Mouse (Mus musculus) bone marrow macrophage, adult 2 months (primary cell): ENCODE measurements around the gene Kif1bp. TPM values are rescaled to one million over a fixed set of nuclear protein-coding genes. Genes with fewer than 3 reads are reported as not detected.

Source experiments
- H3K27ac ChIP-seq: 2 replicates; pipeline ENCODE4 v1.5.1; 2012; ENCODE audit warnings: low read depth, low read length; ENCODE audit not compliant: insufficient read depth
- H3K4me1 ChIP-seq: 2 replicates; pipeline ENCODE4 v1.6.1; 2012; ENCODE audit warnings: low read length; ENCODE audit not compliant: control insufficient read depth, insufficient read depth
- H3K4me3 ChIP-seq: 2 replicates; pipeline ENCODE4 v1.5.1; 2012; ENCODE audit warnings: mild to moderate bottlenecking, low read length, moderate library complexity; ENCODE audit not compliant: insufficient read depth
- CTCF ChIP-seq: IDR thresholded peaks from 2 replicates; pipeline ENCODE4 v1.5.1; 2012; ENCODE audit warnings: low read depth, mild to moderate bottlenecking, low read length, moderate library complexity
- POLR2A ChIP-seq: IDR thresholded peaks from 2 replicates; pipeline ENCODE4 v1.6.1; 2012; ENCODE audit warnings: mild to moderate bottlenecking, low read depth, low read length, borderline replicate concordance
- polyA plus RNA-seq: library from polyadenylated mRNA; stranded (reverse); fragments of >200 nt; gene quantifications from 2 replicates; pipeline ENCODE4 v1.2.4, GENCODE M21; 2012; ENCODE audit not compliant: missing spikeins, insufficient read depth, insufficient read length

The Kif1bp gene
- polyA plus RNA-seq, 1 experiment: 40.0 TPM

DNA sequence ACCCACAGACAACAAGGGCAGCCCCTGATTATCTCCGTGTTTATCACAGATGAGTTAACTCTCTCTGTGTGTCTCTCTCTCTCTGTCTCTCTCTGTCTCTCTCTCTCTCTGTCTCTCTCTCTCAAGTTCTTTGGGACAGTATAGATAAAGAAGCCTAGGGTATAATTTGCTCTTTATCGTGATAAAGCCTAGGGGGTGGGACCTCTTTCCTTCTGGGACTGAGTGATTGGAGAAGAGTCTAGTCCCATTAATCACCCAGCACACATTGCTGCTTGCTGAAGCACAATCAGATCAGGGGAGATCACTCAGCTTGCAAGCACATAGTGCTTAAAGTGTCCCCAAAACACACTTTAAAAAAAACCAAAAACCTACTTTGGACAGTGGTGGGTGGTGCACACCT, 57.3 kb downstream of the Kif1bp start:
- Histone ChIP-seq H3K4me1 (no peaks in the 10 kb centered on the region), H3K27ac (no peak overlapping the region), H3K4me3 (no peak overlapping the region)
- TF ChIP-seq POLR2A (no peak), CTCF (no peak)

DNA sequence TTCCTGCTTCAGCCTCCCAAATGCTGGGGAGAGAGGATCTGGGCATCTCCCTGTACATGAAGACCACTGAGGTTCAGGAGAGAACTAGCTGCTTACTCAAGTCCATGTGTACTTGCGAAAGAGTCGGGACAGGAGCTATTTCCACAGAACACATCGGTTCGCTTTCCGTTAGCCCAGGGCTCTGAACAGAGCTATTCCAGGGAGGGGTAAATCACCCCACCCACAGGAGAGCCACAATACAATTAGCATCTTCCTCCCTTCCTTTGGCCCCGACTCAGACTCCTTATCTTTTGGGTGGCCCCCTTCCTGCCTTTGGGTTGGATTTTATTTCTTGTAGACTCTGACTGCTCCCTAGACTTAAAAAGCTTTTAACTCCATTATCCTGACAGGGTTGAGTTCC, 60.7 kb downstream of the Kif1bp start:
- no peak overlapping the region for H3K27ac ChIP-seq
- H3K4me3 ChIP-seq: no peak overlapping the region
- no peak for TF ChIP-seq POLR2A
- TF ChIP-seq CTCF: no peak
- no peaks in the 10 kb centered on the region for H3K4me1 ChIP-seq

DNA sequence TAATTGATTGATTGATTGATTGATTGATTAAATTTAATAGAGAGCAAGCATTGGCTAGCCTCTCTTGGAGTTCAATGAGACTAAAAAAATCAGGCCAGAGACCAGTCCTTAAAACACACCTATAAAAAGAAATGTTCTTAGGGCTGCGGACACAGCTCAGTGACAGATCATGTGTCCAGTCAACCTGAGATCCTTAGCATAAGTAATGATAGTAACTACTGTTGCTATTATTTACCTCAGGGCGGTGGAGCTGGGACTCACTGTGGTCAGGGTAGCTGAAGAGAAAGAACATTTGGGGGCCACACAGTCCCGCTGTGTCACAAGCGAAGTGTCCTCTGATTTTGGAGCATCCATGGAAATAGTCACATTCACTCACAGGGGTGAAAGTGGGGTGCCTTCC, 65.4 kb downstream of the Kif1bp start:
- H3K4me1 ChIP-seq: peaks cover 21% of the 10 kb centered on the region
- TF ChIP-seq CTCF (no peak), POLR2A (no peak)
- no peak overlapping the region for H3K4me3 ChIP-seq
- no peak overlapping the region for H3K27ac ChIP-seq

DNA sequence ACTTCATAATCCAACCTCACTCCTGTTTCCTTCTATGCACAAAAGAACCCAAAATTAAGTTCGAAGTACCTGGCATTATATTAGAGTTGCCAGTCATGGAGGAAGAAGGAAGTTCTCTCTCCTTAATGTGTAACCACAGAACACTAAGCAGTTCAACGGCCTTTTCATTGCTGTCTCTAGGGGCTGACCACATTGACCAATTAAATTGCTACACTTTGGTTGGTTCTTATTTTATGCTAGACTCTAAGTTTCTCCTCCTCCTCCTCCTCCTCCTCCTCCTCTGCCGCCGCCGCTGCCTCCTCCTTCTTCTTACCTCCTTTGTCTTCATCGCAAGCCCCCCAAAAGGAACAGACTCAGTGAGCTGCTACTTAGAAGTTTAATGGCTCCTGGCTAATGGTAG, 66.7 kb downstream of the Kif1bp start:
- Histone ChIP-seq H3K4me1 (peaks cover 21% of the 10 kb centered on the region), H3K4me3 (no peak overlapping the region), H3K27ac (no peak overlapping the region)
- TF ChIP-seq POLR2A (no peak), CTCF (no peak)

DNA sequence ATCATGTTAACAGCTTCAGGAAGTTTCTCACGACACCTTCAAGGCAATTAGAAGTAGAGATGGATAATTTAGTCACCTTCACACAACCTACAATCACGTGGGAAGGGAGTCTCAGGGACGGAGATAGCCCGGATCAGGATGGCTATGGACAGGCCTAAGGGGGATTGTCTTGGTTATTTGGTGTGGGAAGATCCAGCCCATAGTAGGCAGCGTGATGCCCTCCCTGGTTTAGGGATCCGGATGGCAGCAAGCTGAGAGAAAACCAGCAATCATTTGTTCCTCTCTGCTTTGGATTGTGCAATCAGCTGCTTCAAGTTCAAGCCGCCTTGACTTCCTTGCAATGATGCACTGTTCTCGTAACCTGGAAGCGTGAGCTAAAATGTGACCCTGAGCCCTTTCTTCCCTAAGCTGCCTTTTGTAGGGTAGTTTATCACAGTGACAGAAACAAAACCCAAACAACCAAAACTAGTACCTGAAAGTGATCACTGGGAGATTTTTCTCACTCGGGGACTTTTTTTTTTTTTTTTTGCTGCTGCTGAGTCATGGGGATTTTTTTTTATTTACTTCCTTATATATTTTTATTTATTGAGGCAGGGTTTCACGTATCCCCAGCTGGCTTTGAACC, 69.1 kb downstream of the Kif1bp start:
- H3K27ac ChIP-seq: peak overlapping the region; percentile 84
- H3K4me1 ChIP-seq: peaks cover 29% of the 10 kb centered on the region
- TF ChIP-seq POLR2A (no peak), CTCF (no peak)
- H3K4me3 ChIP-seq: peak overlapping the region; percentile 70

DNA sequence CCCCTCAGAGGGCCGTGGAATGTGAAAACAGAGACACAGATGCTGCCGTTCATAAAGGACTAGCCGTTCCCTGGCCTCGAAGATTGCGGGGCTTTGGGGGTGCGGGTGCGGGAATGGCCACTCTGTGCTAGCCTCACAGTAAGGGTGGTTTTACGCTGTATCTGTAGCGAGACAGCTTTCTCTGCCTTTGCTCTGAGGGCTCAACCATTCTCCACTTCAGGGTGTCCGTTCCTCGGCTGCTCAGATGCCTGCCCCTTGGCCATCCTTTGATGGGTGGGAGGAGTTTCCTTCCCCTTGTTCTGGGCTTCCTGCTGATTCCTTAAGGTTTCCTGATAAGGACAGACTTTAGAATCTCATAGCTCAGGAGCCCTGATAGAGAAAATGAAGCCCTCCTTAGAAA, 69.8 kb downstream of the Kif1bp start:
- TF ChIP-seq POLR2A (no peak), CTCF (no peak)
- Histone ChIP-seq H3K4me1 (peaks cover 32% of the 10 kb centered on the region), H3K4me3 (peak overlapping the region; percentile 70), H3K27ac (peak overlapping the region; percentile 84)

DNA sequence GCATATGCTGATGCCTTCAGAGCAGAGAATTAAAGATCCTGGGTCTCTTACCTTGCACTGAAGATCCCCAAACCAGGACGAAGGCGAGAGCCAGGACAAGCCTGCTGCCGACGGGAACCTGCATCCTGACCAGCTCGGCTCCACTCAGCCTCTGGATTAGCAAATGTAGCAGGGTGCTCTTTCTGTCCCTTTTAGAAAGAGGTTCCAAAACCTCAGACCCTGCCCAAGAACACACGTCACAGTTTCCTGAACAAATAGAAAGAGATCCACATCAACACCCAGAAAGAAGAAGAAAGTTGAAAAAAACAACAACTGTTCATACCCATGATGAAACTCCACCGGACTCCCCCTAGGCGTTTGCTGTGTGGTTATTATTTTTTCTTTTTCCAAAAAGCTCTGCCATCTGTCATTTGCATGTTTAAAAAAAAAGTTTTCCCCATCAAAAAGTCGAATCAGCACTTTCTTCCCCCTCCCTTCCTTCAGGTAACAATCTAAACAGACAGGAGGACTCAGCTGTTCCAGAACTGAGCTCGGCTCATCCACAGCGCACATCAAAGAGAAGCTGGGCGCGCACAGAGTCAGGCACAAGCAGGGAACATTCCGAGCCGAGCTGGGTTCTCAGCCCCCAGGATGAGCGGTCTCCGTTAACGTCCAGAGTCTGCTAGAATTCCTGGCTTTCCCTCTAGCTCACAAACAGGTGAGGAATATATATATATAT, 70.5 kb downstream of the Kif1bp start:
- Histone ChIP-seq H3K4me1 (peaks cover 39% of the 10 kb centered on the region), H3K4me3 (peak overlapping the region; percentile 70), H3K27ac (peak overlapping the region; percentile 84)
- TF ChIP-seq CTCF: no peak
- TF ChIP-seq POLR2A: no peak

DNA sequence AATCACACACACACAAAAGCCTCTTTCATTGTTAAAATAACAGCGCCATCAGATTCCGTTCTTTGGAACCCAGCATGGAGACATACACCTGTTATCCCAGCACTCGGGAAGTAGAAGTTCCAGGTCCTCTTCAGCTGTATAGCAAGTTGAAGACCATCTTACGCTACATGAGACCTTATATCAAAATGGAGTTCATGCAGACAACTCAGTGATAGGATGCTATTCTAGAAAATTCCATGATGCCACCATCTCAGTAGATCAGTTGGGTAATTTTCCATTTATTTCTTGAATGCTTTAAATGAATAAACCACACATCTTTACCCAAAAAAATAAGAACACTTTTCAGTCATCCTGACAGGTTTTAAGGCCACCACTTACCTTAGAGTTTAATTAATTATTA, 71.2 kb downstream of the Kif1bp start:
- TF ChIP-seq POLR2A (no peak), CTCF (no peak)
- H3K27ac ChIP-seq: no peak overlapping the region
- H3K4me1 ChIP-seq: peaks cover 40% of the 10 kb centered on the region
- peak overlapping the region; percentile 70 for H3K4me3 ChIP-seq

DNA sequence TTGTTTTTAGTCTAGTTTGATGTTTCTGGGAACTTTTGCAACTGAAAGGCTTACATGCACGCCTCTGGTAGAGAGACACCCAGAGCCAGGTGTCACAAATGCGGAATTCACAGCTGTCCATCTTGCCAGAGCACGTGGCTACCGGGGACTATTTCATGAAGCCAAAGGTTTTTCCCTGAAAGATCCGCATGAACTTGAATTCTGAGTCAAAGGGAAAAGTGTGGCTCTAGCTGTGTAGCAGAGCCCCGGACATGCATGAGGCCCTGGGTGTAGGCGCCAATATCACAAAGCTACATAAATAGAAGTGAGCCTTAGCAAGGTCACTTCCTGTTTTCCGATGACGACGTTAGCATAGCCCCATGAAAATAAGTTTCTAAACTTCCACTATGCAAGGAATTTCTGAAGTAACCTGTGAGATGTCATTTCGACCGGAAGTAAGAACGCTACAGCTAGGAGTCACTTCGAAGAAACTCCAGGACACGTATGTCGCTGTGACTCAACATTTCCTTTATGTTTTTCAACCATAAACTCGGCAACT, 72.2 kb downstream of the Kif1bp start:
- Histone ChIP-seq H3K4me1 (peaks cover 40% of the 10 kb centered on the region), H3K27ac (peak overlapping the region; percentile 71), H3K4me3 (peak overlapping the region; percentile 51)
- no peak for TF ChIP-seq CTCF
- TF ChIP-seq POLR2A: no peak

DNA sequence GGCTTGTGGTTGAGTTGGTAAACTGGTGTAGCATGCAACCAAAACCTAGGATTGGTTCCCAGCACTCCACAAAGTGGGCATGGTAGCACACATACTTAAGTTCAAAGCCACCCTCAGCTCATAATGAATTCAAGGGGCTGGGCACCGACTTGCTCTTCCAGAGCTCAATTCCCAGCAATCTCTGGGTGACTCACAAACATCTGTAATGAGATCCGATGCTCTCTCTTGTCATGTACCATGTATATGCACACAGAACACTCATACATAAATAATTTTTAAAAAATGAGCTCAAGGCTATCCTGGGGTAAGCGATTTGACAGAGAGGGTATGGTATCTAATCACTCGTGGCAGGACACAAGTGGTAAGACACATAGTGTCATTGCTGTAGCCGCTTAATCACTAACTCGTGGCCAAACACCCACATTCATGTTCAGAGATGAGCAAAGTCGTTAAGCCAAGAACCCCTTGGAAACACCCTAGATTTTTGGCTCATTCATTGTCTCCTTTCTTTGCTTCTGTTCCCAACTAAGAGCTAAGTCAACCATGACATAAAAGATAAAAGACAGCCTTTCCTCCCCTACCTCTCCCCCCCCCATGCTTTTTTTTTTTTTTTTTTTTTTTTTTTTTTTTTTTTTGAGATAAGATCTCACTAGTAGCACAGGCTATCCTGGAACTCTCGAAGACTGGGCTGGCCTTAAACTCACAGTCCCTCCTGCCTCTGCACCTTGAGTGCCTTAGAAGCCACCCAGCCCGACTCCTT, 72.9 kb downstream of the Kif1bp start:
- TF ChIP-seq POLR2A: no peak
- TF ChIP-seq CTCF: no peak
- Histone ChIP-seq H3K4me1 (peaks cover 45% of the 10 kb centered on the region), H3K4me3 (peak overlapping the region; percentile 51), H3K27ac (peak overlapping the region; percentile 71)
